Mouse (Mus musculus) urinary bladder, postnatal 14 days (tissue): ENCODE data around the gene Clstn2.
A peak's percentile ranks its signal among the peaks of the same experiment; 100 is the strongest.

Experiments
- DNase-seq: peaks from one replicate; pipeline ENCODE4 v3.0.0; 2021; ENCODE audit warnings: low spot score

Clstn2 gene

GRCm38 (mm10) chr9:98032573-98033272 lies at the start of gene Clstn2:
Gene Clstn2, minus strand, starts transcription at chr9:98033181.
- peak; percentile 29 for DNase-seq

DNA sequence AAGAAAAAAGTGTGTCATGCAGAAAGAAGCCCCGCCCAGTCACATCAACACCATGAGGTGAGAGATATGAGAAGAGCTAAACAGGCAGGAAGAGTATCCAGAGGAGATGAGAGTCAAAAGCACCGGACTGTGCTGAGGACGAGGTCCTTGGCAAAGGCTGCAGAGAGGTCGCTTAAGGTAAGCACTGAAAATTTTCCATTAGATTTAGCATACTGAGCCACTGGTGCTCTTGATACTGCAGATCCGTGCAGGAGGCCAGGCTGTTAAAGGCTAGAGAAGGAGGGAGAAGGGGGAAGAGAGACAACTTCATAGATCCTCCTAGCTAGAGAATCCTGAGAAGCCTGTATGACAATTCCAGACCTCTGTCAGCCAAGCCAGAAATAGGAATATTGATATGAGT lies 34.8 kb upstream of the Clstn2 start:
- no peak for DNase-seq

- no peak for DNase-seq
Observed at GRCm38 (mm10) chr9:98061646-98062045, 28.7 kb upstream of the Clstn2 start.

DNA sequence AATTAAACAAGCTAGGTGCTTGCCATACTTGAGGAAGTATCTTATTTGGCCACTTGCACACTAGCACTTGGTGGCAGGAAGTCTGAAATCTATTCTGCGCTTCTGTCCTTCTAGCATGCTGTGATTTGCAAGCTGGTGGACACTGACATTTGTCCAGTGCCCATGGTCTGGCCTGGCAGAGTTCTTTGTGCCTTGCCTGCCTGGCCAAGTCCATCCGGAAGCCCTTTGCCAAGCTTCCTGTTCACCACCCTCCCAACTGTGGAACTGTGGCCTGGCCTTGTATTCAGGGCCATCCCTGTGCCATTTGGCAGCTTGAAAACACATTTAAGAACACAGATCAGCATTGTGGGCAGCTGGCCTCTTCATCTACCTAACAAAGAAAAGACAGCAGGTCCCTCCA lies 24.3 kb upstream of the Clstn2 start:
- DNase-seq, result no peak

DNA sequence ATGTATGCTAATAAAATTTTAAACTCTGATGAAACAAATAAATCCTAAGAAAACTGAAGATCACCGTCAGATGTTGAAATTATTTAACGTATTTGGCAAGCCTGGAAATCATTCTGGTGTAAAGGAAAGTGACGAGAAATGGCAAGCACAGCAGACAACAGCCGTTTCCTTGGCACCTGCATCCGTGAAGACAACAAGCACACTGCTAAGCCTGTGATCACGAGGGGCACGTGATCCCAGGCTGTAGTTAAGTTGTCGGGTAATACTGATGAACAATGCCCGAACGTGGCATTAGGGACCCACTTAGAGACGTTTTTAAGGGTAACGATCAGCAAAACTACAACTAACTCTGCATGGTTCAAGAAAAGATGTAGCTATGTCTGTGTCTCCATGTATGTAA lies 18.4 kb upstream of the Clstn2 start:
- no peak for DNase-seq

GRCm38 (mm10) chr9:98033273-98033855 lies 383 bp upstream of the Clstn2 start:
- DNase-seq, result peak; percentile 8

DNA sequence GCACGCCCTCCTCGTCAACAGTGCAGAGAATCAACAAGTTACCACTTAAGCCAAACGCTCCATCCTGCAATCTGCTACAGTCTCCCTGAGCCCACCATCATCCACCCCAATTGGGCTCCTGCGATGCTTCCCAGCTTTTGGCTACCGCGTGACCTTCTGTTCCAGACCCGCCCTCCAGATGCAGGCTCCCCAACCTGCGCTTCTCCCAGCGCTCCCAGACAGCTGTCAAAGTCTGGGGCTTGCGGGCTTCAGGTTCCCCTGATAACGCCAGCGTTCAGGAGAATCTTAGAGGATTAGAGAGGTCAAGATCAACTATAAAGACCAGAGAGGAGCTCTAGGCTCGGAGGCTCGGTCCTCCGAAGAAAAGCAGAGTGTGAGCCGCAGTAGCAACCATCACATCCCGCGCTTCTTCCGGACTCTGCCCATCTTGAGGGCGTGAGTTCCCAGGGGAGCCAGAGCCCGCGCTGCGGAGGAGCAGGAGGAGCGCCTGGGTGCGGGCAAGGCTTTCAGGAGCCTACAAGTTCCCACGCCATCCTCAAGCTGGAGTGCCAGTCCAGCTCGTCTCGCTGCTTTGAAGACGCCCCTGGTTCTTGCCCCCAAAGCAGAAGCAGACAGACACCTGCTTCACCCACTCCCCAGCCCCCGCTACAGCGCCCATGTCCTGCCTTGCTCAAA lies 946 bp downstream of the Clstn2 start:
- DNase-seq, result no peak

GRCm38 (mm10) chr9:98030715-98031114 lies 2.3 kb downstream of the Clstn2 start:
- no peak for DNase-seq

DNA sequence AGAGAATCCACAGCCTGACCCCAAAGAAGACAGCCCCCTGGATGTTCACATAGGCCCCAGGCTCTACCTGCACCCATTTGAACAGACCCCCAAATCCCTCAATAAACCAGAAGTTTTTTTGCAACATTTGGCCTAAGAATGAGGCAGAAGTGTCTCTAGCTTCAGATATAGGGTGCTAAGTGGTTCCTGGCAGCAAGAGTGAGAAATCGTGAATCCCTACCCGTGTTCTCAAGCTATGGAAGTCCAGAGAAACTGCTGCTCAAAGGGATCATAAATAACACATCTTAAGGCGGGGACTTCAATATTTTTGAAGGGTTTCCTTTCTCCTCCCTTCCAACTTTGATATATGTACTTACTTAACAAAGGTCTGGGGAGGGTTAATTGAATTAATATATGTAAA lies 7.4 kb downstream of the Clstn2 start:
- DNase-seq, result no peak

- DNase-seq, result no peak
Observed at GRCm38 (mm10) chr9:98023069-98023468, 9.9 kb downstream of the Clstn2 start.

- no peak for DNase-seq
Observed at GRCm38 (mm10) chr9:98019876-98020275, 13.1 kb downstream of the Clstn2 start.

DNA sequence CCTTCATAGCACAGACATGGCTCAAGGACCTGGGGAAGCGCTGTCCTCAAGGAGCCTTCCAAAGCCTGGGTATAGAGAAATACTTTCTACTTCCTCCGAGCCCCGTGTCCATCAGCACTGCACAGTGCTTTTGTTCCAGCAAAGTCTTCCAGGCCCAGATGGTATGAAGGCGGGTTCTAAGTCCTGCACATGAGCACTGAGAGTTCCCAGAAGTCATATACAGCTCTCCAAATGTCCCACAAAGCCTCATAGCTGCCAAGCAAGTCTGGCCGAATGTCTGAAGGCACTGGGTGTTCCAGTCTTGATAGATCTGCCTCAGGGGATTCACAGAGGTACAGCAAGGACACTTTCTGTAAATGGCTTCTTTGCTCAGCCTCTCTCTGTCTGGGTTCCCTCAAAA lies 14.3 kb downstream of the Clstn2 start:
- DNase-seq, result no peak

GRCm38 (mm10) chr9:98016576-98016975 lies 16.4 kb downstream of the Clstn2 start:
- DNase-seq, result no peak

DNA sequence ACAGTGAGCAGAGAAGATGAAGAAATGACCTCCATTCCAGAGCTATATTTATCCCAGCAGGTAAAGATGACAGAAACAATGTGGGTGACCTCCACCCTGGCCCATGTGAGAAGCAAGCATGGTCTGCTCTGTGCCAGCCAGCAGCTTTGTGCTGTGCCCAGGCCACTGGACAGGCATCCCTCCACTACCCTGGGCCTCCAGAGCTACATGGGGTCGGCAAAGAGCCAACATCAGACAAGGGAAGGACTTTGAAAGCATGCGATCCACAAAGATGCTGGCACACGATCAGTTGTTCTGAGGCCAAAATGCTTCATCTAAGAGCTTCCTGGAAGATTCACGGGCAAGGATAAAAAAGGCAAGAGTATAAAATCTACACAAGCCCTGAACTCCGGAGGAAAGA lies 36.6 kb downstream of the Clstn2 start:
- peak; percentile 46 for DNase-seq

- no peak for DNase-seq
Observed at GRCm38 (mm10) chr9:97995723-97996122, 37.3 kb downstream of the Clstn2 start.

- DNase-seq, result no peak
Observed at GRCm38 (mm10) chr9:97992131-97992530, 40.9 kb downstream of the Clstn2 start.

DNA sequence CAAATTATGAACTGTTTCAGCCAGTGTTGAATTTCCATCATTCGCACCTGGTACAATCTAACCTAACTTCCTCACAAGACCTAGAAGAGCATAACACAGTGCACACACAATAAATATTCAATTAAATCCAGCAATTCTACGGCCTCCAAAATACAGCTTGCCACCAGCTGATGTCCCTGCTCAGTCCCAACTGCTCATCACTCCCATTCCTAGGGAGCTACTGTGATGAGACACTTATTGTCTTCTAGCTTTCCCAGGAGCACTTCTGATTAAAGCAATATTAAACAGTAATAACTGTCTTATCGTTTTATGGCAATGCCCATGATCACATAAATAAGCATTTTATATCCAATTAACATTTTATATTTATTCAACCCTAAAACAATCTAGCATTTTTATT lies 55.6 kb downstream of the Clstn2 start:
- DNase-seq, result no peak

DNA sequence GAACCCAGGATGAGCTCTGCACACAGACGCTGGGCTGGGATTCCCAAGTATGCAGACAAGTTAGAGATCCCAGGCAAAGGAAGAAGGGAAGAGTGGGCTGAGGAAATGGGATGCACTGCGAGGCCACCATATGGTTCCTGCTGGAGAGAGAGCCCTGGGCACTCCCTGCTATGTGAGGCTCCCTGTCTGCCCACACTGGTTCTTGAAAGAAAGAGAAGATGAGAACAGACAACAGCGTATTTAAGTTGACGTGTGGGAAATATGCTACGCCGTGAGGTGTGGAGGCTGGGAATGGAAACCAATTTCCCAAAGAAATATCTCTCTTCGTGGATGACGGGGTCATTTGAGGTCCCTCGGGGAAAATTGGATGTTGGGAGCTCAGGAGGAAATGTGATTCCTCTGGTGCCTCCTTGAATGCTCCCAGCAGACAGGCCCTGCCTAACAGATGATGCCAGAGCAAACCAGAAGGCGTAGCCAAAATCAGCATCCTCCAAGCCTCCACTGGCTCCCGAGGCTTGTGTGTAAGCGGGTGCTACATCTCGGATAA lies 58.1 kb downstream of the Clstn2 start:
- DNase-seq, result no peak

GRCm38 (mm10) chr9:97966691-97967090 lies 66.3 kb downstream of the Clstn2 start:
- no peak for DNase-seq

DNA sequence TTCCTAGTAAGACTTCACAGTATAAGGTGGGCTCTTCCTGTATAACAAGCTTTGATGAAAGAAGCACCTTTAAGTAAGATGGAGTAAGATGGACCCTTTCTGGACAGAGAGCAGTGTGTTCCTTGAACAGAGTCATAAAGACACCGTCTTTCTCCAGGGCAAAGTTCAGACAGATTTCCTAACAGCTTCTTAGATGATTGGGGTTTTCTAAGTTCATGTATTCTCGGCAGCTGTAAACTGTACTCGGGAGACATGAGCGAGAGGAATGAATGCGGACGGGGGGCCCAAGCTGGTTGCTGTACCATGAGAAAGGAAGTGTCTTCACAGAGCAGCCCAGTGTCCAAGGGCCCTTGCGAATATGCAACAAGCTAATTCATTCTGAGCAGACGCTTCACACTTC lies 75.5 kb downstream of the Clstn2 start:
- no peak for DNase-seq

- peak; percentile 5 for DNase-seq
Observed at GRCm38 (mm10) chr9:97956407-97957106, 76.4 kb downstream of the Clstn2 start.

DNA sequence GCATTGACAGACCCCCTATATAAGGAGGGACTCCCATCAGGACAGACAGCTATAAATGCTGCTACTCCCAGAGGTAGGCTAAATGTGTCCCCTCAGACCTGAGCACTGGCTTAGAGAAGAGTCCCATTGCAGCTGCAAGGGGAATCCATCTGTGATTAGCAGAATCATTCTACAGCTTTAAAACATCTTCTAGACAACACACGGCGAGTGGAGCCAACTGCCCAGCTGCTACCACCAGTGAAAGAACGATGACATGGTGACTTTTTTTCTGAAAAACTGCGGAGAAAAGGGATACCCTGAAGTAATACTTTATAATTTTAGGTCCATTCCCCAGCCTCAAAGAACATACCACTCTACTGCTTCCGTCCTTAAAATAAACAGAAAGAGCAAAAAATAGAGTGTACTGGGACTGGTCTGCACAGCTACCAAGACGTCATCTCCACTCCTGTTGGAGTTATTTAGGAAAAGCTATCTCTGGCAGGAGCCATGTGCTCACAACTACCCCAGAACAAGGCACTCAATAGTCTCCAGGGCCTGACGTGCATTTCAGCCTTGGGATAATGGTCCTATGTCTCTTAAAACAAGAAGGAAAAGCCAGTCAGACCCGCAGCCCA lies 79.1 kb downstream of the Clstn2 start:
- no peak for DNase-seq
